Mouse (Mus musculus): Measurements from ENCODE around the gene Il4ra. TPM values are rescaled to one million over a fixed set of nuclear protein-coding genes. Genes with fewer than 3 reads are reported as not detected.

Gene Il4ra
- total and polyA plus RNA-seq, 3 experiments, result 18.2 to 27.4 (median 26.4) TPM

- dilution Hi-C loops (cut with MboI; ENCODE audit: extremely low pct_ligation_motif_present, extremely low pct_unique_long_range_greater_than_20kb, low sequenced_read_pairs), result no loop called here
These were observed 5.2 kb upstream of the Il4ra start for GRCm38 (mm10) chr7:125546727-125547126.

DNA sequence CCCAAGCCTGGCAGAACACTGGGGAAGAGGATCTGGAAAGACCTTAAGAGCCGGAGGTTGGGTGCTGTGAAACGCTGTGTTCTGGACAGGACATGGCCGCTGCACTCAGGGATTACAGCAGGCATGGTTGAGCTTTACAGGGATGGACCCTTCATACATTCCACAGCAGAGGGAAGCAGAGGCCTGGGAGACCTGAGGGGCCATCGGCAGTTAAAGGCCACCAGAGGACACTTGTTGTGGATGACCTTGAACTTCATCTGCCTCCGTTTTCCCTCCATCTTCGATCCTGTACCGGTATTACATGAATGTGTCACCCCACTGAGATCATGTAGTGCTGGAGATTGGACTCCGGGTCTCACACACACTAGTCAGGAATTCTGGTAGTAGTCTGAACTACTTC is 2.0 kb upstream of the Il4ra start:
- Histone ChIP-seq H3K36me3 (replicated peaks in 1 of 2; ENCODE audit: control insufficient read depth in 1 of 2, insufficient read depth in 1 of 2, low read length in 1 of 2) (peaks cover 0 to 4% of the 10 kb centered on the region in 2 experiments), H3K4me3 (replicated peaks in 1 of 3; ENCODE audit: low read depth in 2 of 3, low read length in 2 of 3, poor library complexity in 1 of 3) (no peak overlapping the region), H3K4me2 (ENCODE audit: insufficient read depth, low read depth, poor library complexity, severe bottlenecking) (no peak overlapping the region), H3K4me1 (ENCODE audit: control insufficient read depth in 1 of 2, insufficient read depth in 2 of 2) (peaks cover 28 to 36% of the 10 kb centered on the region in 2 experiments), H3K27ac (ENCODE audit: insufficient read depth, low read depth) (no peak overlapping the region), H3K27me3 (replicated peaks) (peaks cover 4% of the 10 kb centered on the region), H3K9ac (ENCODE audit: insufficient read depth, low read depth) (no peak overlapping the region), H3K9me3 (replicated peaks; ENCODE audit: low read length) (no peaks in the 10 kb centered on the region), H3K79me2 (replicated peaks; ENCODE audit: control insufficient read depth, extremely low read depth, insufficient read depth, poor library complexity, severe bottlenecking) (no peaks in the 10 kb centered on the region)
- no peak for TF ChIP-seq ZKSCAN1 (IDR thresholded peaks at IDR 0.05; ENCODE audit: borderline replicate concordance, low read depth, low read length)
- TF ChIP-seq TCF12 (IDR thresholded peaks at IDR 0.05; ENCODE audit: low read depth, low read length), result no peak
- TF ChIP-seq MEF2A (IDR thresholded peaks at IDR 0.05; ENCODE audit: borderline replicate concordance, low read depth, low read length), result no peak
- TF ChIP-seq CHD2 (IDR thresholded peaks at IDR 0.05; ENCODE audit: low read length), result no peak
- no peak for TF ChIP-seq SIN3A (IDR thresholded peaks at IDR 0.05; ENCODE audit: low read length)
- in situ Hi-C loops (cut with MboI; ENCODE audit: low pct_ligation_motif_present, low pct_unique_long_range_greater_than_20kb, low sequenced_read_pairs) (loop anchor here (5.0 kb wide), 2 partner anchors 33 to 63 kb away; no protein-coding TSS in a partner anchor), dilution Hi-C loops (cut with MboI; ENCODE audit: extremely low pct_ligation_motif_present, extremely low pct_unique_long_range_greater_than_20kb, low sequenced_read_pairs) (no loop called here)
- no peak for DNase-seq (ENCODE audit: extremely low read depth)

More at GRCm38 (mm10) chr7:125546727-125547126, 5.2 kb upstream of the Il4ra start:
- Histone ChIP-seq H3K36me3 (replicated peaks in 1 of 2; ENCODE audit: control insufficient read depth in 1 of 2, insufficient read depth in 1 of 2, low read length in 1 of 2) (no peaks in the 10 kb centered on the region), H3K27ac (ENCODE audit: insufficient read depth, low read depth) (no peak overlapping the region), H3K79me2 (replicated peaks; ENCODE audit: control insufficient read depth, extremely low read depth, insufficient read depth, poor library complexity, severe bottlenecking) (no peaks in the 10 kb centered on the region), H3K4me2 (ENCODE audit: insufficient read depth, low read depth, poor library complexity, severe bottlenecking) (no peak overlapping the region), H3K9ac (ENCODE audit: insufficient read depth, low read depth) (no peak overlapping the region), H3K4me3 (replicated peaks in 1 of 3; ENCODE audit: low read depth in 2 of 3, low read length in 2 of 3, poor library complexity in 1 of 3) (no peak overlapping the region), H3K9me3 (replicated peaks; ENCODE audit: low read length) (no peaks in the 10 kb centered on the region), H3K4me1 (ENCODE audit: control insufficient read depth in 1 of 2, insufficient read depth in 2 of 2) (peaks cover 17 to 34% of the 10 kb centered on the region in 2 experiments), H3K27me3 (replicated peaks) (peaks cover 4% of the 10 kb centered on the region)
- in situ Hi-C loops (cut with MboI; ENCODE audit: low pct_ligation_motif_present, low pct_unique_long_range_greater_than_20kb, low sequenced_read_pairs), result no loop called here
- DNase-seq (ENCODE audit: extremely low read depth), result no peak
- TF ChIP-seq JUND (conservative IDR thresholded peaks at IDR 0.05; ENCODE audit: low read depth, low read length), result no peak
- no peak for TF ChIP-seq ELF1 (IDR thresholded peaks at IDR 0.05; ENCODE audit: low read depth, low read length)
- TF ChIP-seq PAX5 (IDR thresholded peaks at IDR 0.05; ENCODE audit: low read length), result no peak
- TF ChIP-seq NRF1 (IDR thresholded peaks at IDR 0.05; ENCODE audit: low read depth, low read length), result no peak
- TF ChIP-seq E2F4 (IDR thresholded peaks at IDR 0.05; ENCODE audit: insufficient replicate concordance, low read depth, low read length), result no peak
- TF ChIP-seq ZC3H11A (IDR thresholded peaks at IDR 0.05; ENCODE audit: low read depth, low read length), result no peak
- TF ChIP-seq USF2 (conservative IDR thresholded peaks at IDR 0.05; ENCODE audit: low read depth, low read length), result no peak
- no peak for TF ChIP-seq SMC3 (IDR thresholded peaks at IDR 0.05; ENCODE audit: low read depth, low read length)
- TF ChIP-seq UBTF (IDR thresholded peaks at IDR 0.05; ENCODE audit: low read depth, low read length), result no peak
- no peak for TF ChIP-seq IRF4 (IDR thresholded peaks at IDR 0.05; ENCODE audit: low read depth, low read length)
- TF ChIP-seq JUN (IDR thresholded peaks at IDR 0.05; ENCODE audit: insufficient read depth, low read depth, low read length), result no peak
- no peak for TF ChIP-seq ZNF384 (IDR thresholded peaks at IDR 0.05; ENCODE audit: low read depth, low read length)
- TF ChIP-seq CHD1 (IDR thresholded peaks at IDR 0.05; ENCODE audit: low read depth, low read length), result no peak
- no peak for TF ChIP-seq TCF12 (IDR thresholded peaks at IDR 0.05; ENCODE audit: low read depth, low read length)
- no peak for TF ChIP-seq RAD21 (IDR thresholded peaks at IDR 0.05; ENCODE audit: low read depth, low read length)
- no peak for TF ChIP-seq MAZ (IDR thresholded peaks at IDR 0.05; ENCODE audit: low read depth, low read length)
